Mouse (Mus musculus) heart, adult 2 months (tissue): ENCODE measurements around the gene Crim1.

ENCODE experiments used
- CTCF ChIP-seq: fragments of 200-600 bp; IDR thresholded peaks from 2 replicates; pipeline ENCODE4 v1.8.1; 2022; ENCODE audit warnings: antibody characterized with exemption, mild to moderate bottlenecking, moderate library complexity
- POLR2A ChIP-seq: fragments of 200-500 bp; IDR thresholded peaks from 2 replicates; pipeline ENCODE4 v1.6.1; 2011; ENCODE audit warnings: mild to moderate bottlenecking, low read depth, low read length, control low read depth; ENCODE audit not compliant: insufficient read depth

DNA sequence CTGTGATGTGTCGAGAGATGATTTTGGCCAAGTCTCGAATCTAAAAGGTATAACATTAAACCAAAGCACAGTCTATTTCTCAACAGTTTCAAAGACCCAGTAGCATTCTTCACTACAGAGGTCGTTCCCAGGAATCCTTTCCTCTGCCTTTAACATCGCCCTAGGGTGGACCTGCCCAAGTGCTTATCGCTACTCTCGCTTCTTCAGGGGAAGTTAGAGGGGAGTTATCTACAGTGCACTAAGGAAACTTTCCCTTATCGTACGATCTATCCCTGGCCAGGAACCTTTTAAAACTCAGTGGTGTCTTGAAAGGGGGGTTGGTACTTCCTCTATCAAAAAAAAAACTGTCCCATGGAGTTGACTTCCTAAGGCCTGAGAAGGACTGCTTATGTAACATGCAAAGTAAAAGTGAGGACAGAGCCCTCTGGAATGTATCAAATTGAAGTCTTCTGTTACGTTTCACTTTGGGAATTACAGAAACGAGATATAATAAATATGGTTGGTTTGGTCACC, 36.3 kb upstream of the Crim1 start:
- TF ChIP-seq CTCF = no peak
- no peak for TF ChIP-seq POLR2A
